Mouse (Mus musculus) liver, embryonic 14.5 days (tissue): Measurements from ENCODE around the gene Vps35l.

Experiments
- CTCF ChIP-seq: IDR thresholded peaks from 2 replicates; pipeline ENCODE4 v1.5.1; 2016; ENCODE audit warnings: antibody characterized with exemption, low read depth, control low read depth
- EP300 ChIP-seq: IDR thresholded peaks from 2 replicates; pipeline ENCODE4 v1.6.1; 2016; ENCODE audit warnings: antibody characterized with exemption, low read depth

DNA sequence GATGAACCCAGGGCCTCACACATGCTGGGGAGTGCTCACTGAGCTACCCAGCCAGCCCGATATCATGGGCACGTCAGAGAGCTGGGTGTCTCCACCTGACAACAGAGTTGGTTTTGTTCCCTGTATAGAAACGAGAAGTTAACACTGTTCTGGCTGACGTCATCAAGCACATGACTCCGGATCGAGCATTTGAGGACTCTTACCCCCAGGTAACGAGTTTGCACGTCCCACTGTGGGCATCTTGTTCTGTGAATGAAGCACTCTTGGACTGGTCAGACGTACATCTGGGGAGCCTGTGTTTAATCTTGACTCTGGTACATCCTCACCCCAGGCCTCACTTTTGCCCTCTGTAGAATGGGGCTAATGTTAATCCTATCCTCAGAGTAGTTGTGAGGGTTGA is 56.8 kb downstream of the Vps35l start:
- TF ChIP-seq CTCF, result no peak
- TF ChIP-seq EP300, result no peak
